Mouse (Mus musculus): ENCODE data around the gene Cpsf2.
"Not testable (repeated sequence)": the region's sequence is repeated elsewhere in the genome, so short reads cannot be mapped to it uniquely, and the experiment has no call there.

The Cpsf2 gene

DNA sequence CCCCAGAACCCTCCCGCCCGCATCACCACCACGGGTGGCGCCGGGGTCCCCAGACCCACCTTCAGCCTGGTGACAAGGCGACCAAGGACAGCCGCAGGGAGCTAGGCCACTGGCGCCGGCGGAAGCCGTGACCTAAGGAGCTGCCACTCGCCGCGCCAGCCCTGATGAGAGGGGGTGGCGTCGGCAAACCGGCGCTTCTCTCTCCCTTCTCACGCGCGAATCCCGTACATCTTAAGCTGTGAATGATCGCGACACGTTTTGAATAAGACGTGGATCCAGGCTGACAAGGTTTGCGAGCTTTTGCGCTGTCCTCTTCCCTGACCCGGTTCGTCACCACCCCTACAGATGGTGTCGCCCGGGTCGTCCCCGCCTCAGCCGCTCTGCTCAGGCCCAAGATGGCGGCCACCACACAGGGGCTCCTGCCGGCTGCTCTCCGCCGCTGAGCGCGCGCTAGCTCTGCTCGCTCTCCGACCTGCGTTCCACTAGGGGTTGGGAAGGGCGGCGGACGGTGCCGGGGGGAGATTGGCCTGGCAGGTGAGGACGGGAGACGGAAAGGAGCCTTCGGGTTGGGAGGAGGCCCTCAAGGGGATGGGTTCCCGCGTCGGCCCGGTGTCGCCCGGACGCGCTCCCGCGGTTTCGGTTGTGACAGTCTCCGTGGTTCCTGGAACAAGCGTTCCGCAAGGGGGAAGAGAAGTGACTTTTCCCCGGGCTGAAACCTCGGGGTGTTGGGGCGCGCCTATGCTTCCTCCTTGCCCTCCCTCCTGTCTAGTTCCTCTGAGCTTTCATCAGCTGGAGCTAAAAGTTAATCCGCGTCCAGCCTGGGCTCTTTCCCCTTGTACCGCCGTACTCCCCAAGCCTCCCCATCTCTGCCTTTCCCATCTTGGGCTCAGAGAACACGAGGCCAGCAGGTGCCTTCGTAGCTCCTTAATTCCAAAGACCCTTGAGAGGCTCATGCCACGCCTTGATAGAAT lies at the start of gene Cpsf2:
TSS of gene Cpsf2 (plus strand) at position 388 of the 971 bp plus-strand sequence.
- peak; percentile 88 to 93 for DNase-seq (ENCODE audit: low spot score in 2 of 2)

DNA sequence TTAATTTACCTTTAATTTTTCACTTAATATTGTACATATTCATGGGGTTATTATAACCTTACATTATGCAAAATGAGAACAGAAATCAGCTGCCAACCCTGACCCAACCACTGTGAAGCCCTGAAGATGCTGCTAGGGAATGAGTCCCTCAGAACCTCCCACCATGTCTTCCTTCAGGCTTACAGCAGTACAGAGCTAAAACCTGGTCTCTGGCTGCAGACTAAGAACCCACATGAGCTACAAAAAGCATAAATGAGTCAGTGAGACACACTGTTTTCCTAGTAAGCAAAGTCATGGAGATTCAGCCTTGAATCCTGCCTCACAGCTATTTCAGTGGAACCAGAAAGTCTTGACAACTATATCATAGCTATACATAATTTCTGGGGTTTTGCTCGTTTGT lies 47.4 kb upstream of the Cpsf2 start:
- DNase-seq (ENCODE audit: low spot score in 2 of 2): no peak

DNA sequence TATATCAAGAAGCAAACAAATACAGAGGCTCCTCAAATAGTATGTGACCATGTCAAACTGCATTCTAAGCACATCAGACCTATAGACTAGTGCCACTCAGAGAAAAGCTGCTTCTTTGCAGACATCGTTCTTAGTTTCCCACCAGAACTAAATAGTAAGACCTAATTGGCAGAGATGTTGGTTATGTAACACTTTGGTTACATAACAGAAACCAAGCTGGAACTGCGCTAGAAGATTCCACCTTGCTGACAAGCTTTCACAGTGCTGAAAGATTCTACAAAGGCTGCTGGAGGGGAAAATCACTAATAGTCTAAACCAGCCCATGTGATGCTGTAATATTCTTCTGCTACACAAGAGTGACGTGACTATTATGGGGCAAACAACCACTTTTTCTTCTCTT lies 40.6 kb upstream of the Cpsf2 start:
- no peak for DNase-seq (ENCODE audit: low spot score in 2 of 2)

DNA sequence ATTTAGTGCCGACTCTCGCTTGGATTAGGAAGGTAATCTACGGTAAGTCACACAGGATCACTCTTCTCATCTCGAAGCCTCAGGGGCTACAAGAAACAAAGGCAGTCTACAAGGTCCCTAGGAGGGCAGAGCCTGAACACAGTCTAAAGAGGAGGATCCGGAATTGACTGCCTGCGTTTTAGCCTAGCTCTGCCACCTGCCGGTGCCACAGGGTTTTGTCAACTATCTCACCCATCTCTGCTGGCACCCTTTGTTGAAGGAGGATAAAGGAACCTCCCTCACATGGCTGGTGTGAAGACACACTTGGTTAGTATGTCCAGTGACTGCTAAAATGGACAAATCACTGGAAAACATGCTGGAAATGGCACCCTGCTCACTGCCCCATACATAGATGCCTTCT lies 38.2 kb upstream of the Cpsf2 start:
- no peak for DNase-seq (ENCODE audit: low spot score in 2 of 2)

DNA sequence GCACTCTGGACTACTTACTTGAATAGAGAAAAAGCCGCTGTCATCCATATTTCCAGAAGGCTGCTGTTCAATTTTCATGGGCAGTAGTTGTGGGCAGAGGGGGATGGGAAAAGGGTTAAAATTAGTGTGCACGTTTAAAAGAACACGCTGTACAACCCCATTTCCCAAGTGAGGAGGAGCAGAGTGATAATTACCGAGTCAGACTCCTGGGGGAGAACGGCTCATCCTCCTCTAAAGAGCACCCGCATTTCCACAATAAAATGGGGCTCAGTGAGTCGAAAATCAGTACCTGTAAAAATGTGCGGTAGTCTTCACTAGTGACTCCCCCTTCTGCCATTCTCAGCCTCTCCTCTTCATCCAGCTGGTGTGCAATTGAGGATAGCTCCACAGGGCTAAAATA lies 27.8 kb upstream of the Cpsf2 start:
- DNase-seq (ENCODE audit: low spot score in 2 of 2): no peak

DNA sequence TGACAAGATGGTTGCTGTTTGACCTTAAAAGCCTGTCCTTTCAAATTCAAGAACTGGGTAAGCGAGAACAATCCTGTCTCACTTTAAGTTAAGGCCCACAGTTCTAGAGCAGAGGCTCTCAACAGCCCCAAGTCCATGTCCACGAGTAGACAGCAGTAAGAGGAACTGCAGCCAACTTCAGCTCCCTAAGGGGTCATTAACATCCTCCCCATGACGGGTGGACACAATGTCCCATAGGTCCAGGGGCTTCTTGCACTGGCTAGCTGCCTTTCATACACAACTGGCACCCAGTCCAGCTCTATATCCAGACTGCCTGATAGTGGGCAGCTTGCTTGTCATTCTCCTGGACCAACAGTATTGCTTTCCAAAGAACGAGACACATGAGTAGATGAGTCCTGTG lies 27.0 kb upstream of the Cpsf2 start:
- DNase-seq (ENCODE audit: low spot score in 2 of 2): no peak

DNA sequence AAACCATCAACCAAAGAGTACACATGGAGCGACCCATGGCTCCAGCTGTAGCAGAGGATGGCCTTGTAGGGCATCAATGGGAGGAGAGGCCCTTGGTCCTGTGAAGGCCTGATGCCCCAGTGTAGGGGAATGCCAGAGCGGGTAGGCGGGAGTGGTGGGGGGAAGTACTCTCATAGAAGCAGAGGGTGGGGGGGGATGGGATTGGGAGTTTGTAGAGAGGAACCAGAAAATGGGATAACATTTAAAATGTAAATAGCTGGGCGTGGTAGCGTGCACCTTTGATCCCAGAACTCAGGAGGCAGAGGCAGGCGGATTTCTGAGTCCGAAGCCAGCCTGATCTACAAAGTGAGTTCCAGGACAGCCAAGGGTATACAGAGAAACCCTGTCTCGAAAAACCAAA lies 20.0 kb upstream of the Cpsf2 start:
- DNase-seq (ENCODE audit: low spot score in 2 of 2): not testable (repeated sequence)

DNA sequence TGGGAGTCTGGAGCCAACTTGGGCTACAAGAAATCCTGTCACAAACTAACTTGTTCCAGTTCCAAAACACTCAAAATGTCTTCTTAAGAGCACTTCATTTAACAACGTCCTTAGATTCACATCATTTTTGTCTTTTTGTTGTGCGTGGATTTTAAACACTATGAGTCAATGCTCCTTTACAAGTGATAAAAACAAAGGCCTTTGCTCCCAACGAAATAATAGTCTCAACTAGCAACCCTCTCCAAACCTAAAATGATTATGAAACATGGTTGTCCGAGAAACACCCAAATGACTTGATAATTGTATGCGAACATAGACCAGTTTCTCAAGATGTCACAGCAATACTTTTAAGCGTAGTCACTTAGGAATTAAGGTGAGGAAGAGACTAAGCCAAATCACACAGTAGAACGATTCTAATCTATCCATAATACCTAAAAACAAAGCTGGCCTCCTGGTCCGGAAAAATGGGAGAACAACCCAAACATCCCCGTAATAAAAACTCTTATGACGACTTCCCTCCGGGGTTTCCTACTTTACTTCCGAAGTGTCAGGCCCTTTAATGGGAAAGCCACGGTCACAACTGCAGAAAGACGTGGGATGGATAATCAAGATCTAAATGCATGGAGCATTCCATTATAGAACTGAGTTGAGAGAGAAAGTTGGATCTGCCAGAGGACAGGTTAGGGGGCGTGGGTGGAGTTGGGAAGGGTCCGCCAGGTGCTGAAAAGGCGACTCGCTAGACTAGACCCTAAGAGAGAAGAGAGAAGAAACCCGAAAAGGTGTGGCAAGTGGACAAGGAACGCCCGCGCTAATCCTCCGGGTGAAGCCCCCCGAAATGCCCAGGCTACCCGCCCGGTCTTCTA lies 18.5 kb upstream of the Cpsf2 start:
- no peak for DNase-seq (ENCODE audit: low spot score in 2 of 2)

DNA sequence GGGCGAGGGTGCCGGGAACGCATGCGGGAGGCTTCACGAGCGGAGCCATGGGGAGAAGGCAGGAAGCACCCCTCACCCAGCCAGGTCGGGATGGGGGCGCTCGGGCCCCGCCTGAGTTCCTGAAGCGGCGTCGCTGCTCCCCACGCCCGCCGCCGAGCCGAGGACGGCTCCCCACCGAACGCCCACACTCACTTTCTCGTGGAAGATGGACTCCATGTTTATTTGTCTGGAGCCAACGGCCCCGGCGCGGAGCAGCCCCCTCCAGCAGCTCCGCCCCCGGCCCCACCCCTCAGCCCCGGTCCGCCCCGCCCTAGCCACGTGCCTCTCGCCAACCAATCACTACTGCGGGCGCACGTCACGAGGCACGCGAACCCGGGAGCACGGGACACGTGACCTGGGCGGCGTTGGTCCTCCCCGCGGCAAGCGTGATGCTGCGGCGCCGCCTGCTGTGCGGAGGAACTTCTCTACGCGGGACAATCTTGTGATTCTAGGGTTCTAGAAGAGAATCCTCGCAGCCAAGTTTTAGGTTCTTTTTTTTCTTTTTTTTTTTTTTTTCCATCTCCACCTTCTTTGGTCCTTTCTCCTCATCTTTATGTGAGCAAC lies 17.7 kb upstream of the Cpsf2 start, which contains the start of gene Atxn3:
TSS of gene Atxn3 (minus strand) at position 305 of the 603 bp plus-strand sequence.
- DNase-seq (ENCODE audit: low spot score in 2 of 2): peak; percentile 94 to 99

DNA sequence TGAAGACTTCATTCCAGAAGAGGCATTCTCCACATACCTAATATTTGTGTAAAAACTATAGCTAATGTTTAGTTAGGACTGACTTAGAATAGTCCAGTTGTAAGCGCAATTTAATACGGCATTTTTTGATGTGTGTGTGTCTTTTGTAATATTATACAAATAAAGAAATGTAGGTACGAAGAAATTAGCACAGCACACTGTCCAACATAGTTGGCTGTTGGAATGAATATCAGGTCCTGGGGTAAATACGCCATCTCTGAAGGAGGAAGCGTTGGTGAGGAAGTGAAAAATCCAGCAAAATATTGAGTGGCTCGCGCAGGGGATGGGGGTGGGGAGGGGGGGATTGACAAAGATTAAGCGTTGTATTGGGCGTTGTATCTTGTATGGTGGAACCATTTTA lies 17.2 kb upstream of the Cpsf2 start:
- DNase-seq (ENCODE audit: low spot score in 2 of 2): no peak

DNA sequence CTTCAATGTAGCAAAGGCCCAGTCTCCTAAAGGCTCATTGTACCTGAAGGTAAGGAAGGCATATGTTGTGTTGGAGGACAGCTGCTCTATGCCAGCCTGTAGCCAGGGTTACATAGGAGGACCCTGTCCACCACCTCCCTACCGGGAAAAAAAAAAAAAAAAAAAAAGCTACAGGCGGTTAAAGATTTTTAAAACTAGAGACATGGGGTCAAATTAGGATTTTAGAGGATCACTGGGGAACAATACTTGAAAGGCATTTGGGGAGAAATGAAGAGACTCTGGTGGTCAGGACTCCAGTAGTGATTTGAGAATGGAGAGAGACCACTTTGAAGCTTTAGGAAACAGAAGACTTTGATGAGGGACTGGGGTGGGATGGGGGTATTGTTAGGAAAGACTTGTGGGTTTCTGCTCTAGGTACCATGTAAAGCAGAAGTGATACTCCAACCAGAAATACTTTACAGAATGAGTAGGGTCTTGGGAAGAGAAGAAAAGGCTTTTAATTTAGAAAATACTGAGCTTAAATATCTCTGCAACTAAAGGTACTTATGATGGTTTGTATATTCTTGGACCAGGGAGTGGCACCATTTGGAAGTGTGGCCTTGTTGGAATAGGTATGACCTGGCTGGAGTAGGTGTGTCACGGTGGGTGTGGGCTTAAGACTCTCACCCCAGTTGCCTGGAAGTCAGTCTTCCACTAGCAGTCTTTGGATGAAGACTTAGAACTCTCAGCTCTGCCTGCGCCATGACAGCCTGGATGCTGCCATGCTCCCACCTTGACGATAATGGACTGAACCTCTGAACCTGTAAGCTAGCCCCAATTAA lies 16.6 kb upstream of the Cpsf2 start:
- not testable (repeated sequence) for DNase-seq (ENCODE audit: low spot score in 2 of 2)

DNA sequence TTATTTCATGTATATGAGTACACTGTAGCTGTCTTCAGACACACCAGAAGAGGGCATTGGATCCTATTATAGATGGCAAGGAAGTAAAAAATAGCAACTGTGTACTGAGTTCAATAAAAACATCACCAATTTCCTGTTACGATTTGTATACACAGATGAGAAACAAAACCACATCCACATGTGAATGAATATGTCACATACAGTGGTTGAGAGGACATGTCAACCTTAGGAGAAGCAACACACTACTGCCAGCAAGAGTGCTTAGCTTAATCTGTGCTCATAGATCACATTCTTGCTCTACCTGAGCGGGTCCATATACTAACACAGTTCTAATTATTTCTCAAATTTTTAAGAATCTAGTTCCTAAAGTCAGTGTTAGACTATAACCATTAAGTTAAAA lies 4.5 kb upstream of the Cpsf2 start:
- no peak for DNase-seq (ENCODE audit: low spot score in 2 of 2)

DNA sequence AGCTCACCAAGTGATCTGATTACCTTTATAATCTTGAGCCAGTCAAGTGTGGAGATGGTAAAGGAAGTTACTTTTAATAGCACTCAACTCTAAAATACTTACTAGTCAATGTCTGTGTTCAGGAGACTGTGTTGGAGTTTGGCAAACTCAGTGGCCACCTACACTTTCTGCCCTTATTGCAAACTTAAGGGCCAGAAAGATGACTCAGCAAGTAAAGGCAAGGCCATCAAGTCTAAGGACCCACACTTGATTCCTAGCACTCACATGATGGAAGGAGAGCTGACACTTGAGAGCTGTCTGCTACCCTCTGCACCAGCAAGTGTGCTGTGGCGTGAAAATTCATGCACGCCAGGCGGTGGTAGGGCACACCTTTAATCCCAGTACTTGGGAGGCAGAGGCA lies 3.6 kb upstream of the Cpsf2 start:
- no peak for DNase-seq (ENCODE audit: low spot score in 2 of 2)

DNA sequence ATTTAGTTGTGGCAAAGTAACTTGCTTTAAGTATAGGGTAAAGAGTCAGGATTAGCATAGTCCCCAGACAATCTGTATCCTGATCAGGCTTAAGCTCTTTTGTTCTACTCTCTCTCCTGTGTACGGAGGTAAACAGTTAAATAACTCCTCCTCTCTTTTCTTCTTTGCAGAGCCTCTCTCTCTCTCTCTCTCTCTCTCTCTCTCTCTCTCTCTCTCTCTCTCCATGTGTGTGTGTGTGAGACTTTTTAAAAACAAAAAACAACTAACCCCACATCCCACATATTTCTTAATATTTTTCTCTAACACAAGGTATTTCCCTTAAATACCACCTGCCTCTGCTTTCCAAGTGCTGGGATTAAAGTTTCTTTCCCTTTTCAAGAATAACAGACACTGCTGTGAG lies 1.2 kb upstream of the Cpsf2 start:
- DNase-seq (ENCODE audit: low spot score in 2 of 2): no peak

DNA sequence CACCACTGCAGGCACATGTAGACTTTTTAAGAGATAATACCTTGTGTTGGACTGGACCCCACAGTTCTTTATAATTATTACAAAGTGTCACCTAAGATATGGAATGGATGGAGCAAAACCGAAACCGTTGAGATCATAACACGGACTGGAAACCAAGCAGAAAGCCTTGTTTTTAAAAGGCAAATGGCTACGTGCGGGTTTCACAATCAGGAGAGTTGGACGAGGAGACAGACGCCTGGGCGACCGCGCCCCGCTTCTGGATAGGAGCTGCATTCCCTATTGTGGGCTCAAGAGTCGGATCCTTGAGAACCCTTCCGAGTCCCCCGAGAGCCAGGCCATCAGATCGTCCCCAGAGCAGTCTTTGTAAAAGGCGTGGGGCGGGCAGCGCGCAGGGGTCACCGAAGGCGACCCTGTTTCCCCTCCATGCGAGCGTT lies 604 bp upstream of the Cpsf2 start:
- DNase-seq (ENCODE audit: low spot score in 2 of 2): peak in 1 of 2 experiments; percentile 16

DNA sequence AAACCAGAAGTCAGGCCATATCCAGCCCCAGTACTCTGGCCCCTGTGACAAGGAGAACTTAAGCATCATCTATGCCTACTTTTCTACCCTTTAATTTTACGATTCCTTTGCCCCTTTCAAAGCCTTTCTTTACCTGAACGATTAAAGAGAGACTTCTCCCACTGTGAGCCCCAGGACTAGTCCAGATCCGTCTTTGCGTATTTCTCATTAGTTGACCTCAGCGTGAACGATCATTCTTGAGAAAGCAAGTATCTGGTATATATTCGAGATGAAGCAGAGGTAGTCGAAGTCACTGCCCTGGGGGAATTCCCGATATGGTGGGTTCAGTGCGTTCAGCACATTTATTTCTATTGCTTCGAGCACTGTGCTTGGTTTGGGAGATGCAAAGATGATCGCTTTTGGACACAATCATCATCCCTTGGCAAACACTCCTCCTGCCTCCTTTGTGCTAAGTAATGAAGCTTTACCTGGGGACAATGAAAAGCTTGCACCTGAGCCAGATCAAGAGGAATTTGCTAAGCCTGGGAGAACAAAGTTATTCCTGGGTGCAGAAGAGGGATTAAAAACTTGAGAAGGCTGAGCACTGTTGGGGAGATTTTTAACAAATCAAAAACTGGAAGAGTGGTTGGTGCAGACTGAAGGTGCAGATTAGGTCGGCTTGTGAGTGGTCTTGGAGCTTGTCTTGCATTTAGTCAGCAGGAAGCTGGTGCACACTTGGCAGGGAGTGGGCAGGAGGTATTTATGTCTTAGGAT lies 1.0 kb downstream of the Cpsf2 start:
- DNase-seq (ENCODE audit: low spot score in 2 of 2): no peak

DNA sequence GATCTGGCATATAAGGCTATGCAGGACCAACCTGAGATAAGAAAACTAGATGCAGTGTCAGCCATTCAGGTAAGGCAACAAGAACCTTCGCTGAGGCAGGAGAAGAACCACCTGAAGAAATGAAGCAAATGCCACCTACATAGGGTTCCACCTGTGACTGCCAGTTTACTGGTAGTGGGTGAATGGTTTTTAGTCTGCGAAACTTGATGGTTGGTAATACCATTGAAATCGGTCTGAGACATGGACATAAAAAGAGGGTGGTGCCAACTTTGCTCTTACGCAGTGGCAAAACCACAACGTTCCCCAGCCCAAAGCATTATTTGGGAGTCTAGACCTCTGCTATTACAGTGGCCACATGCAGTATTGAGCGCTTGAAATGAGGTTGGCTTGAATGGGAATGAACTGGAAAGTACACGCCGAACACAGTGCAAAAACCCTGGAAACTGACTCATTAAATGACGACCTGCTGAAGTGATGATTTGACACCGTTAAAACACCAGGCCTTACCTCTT lies 1.7 kb downstream of the Cpsf2 start:
- DNase-seq (ENCODE audit: low spot score in 2 of 2): peak in 1 of 2 experiments; percentile 19

DNA sequence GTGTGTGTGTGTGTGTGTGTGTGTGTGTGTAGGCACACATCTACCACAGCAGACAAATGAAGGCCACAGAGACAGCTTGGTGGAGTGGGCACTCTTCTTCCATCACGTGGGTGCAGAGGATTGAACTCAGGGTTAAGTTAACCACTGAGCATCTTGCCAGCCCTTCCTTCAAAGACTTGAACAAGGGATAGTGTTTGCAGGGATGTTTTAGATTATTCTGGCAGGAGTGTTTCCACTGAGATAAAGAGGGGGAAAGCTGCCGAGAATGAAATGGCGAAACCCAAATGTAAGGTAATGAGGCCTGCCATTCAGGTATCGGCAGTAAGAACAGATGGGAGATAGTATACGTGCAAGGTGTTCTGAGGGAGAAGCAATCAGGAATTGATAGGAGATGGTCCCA lies 2.4 kb downstream of the Cpsf2 start:
- DNase-seq (ENCODE audit: low spot score in 2 of 2): no peak

DNA sequence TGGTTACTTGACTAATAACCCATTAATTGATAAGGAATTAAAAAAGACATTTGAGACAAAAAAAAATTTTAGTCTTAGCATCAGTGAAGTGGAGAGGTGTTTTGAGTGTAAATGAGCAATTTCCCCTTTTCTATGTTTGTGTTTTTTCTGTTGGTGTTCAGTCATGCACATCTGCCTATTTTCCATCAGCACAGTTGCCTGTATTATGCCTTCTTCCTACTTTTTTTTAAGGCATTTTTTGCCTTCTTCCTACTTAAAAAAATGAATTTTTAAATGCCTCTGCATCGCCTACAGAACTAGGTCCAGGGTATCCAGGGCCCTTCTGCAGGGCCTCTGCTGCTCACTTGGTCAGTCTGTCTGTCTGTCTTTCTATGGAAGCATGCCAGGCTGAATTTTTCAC lies 2.8 kb downstream of the Cpsf2 start:
- no peak for DNase-seq (ENCODE audit: low spot score in 2 of 2)

DNA sequence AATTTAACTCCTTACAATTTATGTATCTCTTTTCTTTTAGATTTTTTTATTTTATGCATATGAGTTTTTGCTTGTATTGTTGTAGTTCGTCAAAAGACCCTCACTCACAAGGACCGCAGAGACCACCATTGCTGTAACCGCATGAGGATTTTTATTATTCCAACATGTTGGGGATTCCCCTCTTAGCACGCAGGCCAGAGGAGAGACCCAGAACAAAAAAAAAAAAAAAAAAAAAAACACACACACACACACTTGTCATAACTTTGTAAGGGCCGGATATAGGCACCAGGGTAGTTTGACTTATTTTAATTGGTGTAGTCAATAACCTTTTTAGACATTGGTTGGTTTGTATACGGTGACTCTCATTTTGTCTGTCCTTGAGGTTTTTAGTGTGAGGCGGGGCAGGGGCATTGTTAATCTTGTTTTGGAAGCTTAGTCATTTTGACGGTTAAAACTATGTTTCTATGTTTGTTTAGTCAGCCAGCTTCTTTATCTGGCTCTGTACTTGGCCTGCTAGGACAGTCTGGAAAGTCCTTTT lies 3.5 kb downstream of the Cpsf2 start:
- DNase-seq (ENCODE audit: low spot score in 2 of 2): no peak

Measured in spleen, postnatal 10 days (tissue).